Mouse (Mus musculus) testis, adult 2 months (tissue): ENCODE data around the gene Cers1.

Experiments
- CTCF ChIP-seq: fragments of 200-500 bp; IDR thresholded peaks from 2 replicates; pipeline ENCODE4 v1.5.1; 2012; ENCODE audit warnings: low read depth, mild to moderate bottlenecking, inconsistent platforms, low read length, moderate library complexity; ENCODE audit not compliant: control insufficient read depth, insufficient read depth, insufficient replicate concordance
- POLR2A ChIP-seq: fragments of 200-500 bp; IDR thresholded peaks from 2 replicates; pipeline ENCODE4 v1.6.1; 2012; ENCODE audit warnings: low read depth, mild to moderate bottlenecking, inconsistent platforms, low read length, moderate library complexity; ENCODE audit not compliant: control insufficient read depth

- no peak for TF ChIP-seq CTCF
- TF ChIP-seq POLR2A = no peak
Observed at GRCm38 (mm10) chr8:70373397-70374317, 58.1 kb downstream of the Cers1 start, which contains the start of gene Comp.
